Mouse (Mus musculus): Measurements from ENCODE around the gene Abhd6. TPM values are rescaled to one million over a fixed set of nuclear protein-coding genes. Genes with fewer than 3 reads are reported as not detected.

Gene Abhd6
- polyA plus RNA-seq, 1 experiment from 2014 or later = 40.1 TPM

DNA sequence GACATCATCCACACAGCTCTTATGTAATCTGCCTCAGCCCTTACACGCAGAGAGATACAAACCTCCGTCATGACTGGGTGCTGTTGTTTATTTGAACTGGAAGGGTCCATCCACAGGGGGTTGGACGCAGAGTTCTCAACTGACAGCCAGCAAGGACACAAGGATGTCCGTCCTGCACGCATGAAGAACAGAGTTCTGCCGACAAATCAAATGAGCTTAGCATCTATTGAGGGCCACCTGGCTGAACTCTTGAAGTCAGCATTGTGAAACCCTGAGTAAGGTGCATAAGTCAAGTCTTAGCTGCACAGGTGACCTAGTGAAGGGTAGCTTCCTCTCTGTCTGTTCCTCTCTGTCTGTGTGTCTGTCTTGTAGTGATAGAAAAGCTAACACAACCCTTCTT, 33.2 kb downstream of the Abhd6 start:
- Histone ChIP-seq H3K4me3 (replicated peaks) (no peak overlapping the region), H3K36me3 (no peaks in the 10 kb centered on the region), H3K9ac (replicated peaks) (no peak overlapping the region), H3K27me3 (replicated peaks) (no peaks in the 10 kb centered on the region), H3K4me2 (no peak overlapping the region), H3K4me1 (no peaks in the 10 kb centered on the region), H3K27ac (replicated peaks) (no peak overlapping the region), H3K9me3 (replicated peaks) (no peaks in the 10 kb centered on the region)
- no peak for ATAC-seq (ENCODE audit: low FRiP score)
- 91% methylated on average over 6 of the region's 6 CpGs for WGBS

DNA sequence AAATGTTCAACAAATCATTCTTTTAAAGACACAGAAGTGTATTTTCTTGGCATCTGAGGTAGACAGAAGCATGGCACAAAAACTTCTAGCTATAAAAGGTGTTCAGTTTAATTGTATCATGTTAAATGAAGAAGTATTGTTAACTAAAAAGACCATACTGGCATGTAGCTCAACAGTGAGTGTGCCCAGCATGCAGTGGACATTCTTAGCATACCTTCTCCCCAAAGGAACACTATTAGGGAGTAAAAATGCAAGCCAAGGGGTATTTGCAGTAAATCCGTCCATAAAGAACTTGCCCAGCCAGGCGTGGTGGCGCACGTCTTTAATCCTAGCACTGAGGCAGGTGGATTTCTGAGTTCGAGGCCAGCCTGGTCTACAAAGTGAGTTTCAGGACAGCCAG, 33.7 kb downstream of the Abhd6 start:
- no peaks in the 10 kb centered on the region for H3K27me3 ChIP-seq (replicated peaks)
- no peak overlapping the region for H3K9ac ChIP-seq (replicated peaks)
- H3K9me3 ChIP-seq (replicated peaks) = no peaks in the 10 kb centered on the region
- H3K4me1 ChIP-seq = no peaks in the 10 kb centered on the region
- 78% methylated on average over 5 of the region's 5 CpGs for WGBS
- H3K36me3 ChIP-seq = no peaks in the 10 kb centered on the region
- no peak overlapping the region for H3K4me2 ChIP-seq
- ATAC-seq (ENCODE audit: low FRiP score) = no peak
- H3K27ac ChIP-seq (replicated peaks) = no peak overlapping the region
- no peak overlapping the region for H3K4me3 ChIP-seq (replicated peaks)

DNA sequence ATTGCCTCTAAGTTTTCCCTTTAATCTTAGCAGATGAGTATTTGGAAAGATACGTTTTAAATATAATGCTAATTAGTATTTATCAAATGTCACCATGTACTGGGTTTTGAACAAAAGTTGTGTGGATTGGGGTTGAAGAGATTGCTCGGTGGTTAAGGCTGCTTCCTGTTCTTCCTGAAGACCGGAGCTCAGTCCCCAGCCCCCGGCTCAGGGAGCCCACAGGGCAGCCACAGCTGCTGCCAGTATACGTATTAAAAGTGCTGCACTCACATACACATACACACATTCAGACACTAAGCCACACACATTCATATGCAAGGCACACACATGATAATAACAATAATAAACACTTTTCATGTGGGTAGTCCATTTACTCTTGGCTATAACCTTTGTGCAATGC, 35.4 kb downstream of the Abhd6 start:
- Histone ChIP-seq H3K36me3 (no peaks in the 10 kb centered on the region), H3K4me1 (no peaks in the 10 kb centered on the region), H3K4me2 (no peak overlapping the region), H3K27ac (replicated peaks) (no peak overlapping the region), H3K9me3 (replicated peaks) (no peaks in the 10 kb centered on the region), H3K9ac (replicated peaks) (no peak overlapping the region), H3K4me3 (replicated peaks) (no peak overlapping the region), H3K27me3 (replicated peaks) (no peaks in the 10 kb centered on the region)
- ATAC-seq (ENCODE audit: low FRiP score) = no peak
- 80% methylated on average over 5 of the region's 5 CpGs for WGBS

DNA sequence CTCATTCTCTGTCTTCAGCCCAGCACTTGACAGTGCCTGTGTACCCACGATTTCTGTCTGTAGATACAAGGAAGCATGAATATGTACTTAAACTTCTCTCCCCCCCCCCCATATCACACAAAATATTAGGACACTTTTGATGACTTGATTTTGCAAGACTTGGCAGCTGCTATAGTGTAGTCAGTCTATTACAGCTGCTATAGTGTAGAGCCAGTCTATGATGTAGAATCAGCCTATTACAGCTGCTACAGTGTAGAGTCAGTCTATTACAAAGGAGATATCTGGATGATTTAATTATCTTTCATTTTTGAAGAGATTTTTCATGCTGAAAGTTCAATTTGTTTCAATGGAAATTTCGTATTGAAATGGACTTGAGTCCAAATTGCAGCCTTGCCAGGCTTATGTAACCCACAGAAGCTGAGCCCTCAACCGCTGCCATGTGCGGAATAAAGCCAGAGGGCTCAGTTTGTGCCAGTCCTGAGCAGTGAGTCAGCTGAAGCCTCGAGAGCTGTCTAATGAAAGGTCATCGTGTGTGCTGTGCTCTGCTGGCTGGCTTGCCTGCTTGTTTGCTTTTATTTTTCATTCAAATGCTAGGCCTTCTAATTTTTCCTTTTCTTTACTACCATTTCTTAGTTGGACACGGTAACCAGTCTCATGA, 36.2 kb downstream of the Abhd6 start:
- WGBS = 83% methylated on average over 7 of the region's 7 CpGs
- Histone ChIP-seq H3K4me3 (replicated peaks) (no peak overlapping the region), H3K36me3 (no peaks in the 10 kb centered on the region), H3K9ac (replicated peaks) (no peak overlapping the region), H3K9me3 (replicated peaks) (no peaks in the 10 kb centered on the region), H3K27ac (replicated peaks) (no peak overlapping the region), H3K27me3 (replicated peaks) (no peaks in the 10 kb centered on the region), H3K4me1 (no peaks in the 10 kb centered on the region), H3K4me2 (no peak overlapping the region)
- ATAC-seq (ENCODE audit: low FRiP score) = no peak

DNA sequence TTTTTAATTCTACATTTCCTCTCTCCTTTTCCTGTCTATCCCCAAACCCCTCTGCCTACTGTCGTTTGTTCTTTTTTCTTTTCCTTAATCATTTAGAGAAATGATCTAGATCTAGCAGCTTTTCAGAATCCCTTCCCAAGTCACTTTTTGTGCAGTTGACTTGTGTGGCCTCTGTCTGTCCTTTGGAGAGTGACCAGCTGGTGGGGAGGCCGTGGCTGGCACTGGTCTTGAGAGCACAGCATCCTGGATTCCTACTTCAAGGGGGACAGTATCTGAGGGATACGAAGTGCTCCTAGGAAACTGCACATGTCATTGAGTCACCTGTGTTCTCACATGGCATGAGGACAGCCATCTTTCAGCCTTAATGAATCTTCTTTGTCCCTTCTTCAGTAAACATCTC, 37.5 kb downstream of the Abhd6 start:
- Histone ChIP-seq H3K36me3 (0 out of 2 replicates have a peak, but pooled peaks cover 5% of the 10 kb centered on the region), H3K9me3 (replicated peaks) (no peaks in the 10 kb centered on the region), H3K27me3 (replicated peaks) (no peaks in the 10 kb centered on the region), H3K4me2 (no peak overlapping the region), H3K9ac (replicated peaks) (no peak overlapping the region), H3K4me3 (replicated peaks) (no peak overlapping the region), H3K4me1 (no peaks in the 10 kb centered on the region), H3K27ac (replicated peaks) (no peak overlapping the region)
- WGBS = 84% methylated on average over 3 of the region's 3 CpGs
- no peak for ATAC-seq (ENCODE audit: low FRiP score)

DNA sequence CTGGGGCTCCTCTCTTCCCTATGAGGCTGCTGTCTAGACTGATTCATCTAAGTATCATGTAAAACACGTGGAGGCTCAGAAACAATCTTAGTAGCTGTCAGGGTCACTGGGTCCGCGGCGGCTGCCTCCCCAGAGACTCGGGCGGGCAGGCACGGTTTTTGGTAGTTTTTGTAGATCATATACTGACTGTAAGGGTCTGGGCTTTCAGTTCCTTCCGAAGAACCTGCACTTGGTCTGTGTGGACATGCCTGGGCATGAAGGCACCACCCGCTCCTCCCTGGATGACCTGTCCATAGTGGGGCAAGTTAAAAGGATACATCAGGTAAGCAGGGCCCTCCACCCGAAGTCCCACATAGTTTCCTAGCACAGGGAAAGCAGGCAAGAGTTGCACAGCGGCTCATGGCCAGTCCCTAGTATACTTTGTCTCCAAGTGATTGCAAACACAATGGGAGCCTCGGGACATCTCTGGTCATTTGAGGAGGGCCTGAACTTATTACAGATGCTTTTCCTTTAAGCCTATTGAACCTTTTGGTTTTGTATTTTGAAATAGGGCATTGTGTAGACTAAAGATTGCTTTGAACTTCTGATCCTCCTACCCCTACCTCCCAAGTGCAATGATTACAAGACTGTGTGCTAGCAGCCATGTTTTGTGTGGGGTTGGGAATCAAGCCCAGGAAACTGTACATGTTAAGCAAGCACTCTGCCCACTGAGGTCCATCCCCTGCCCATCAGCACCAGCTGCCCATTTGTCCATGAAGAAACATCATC, 38.4 kb downstream of the Abhd6 start:
- Histone ChIP-seq H3K27ac (replicated peaks) (no peak overlapping the region), H3K9ac (replicated peaks) (no peak overlapping the region), H3K4me1 (no peaks in the 10 kb centered on the region), H3K9me3 (replicated peaks) (no peaks in the 10 kb centered on the region), H3K27me3 (replicated peaks) (no peaks in the 10 kb centered on the region), H3K4me3 (replicated peaks) (no peak overlapping the region), H3K4me2 (no peak overlapping the region), H3K36me3 (0 out of 2 replicates have a peak, but pooled peaks cover 5% of the 10 kb centered on the region)
- 88% methylated on average over 12 of the region's 12 CpGs for WGBS
- ATAC-seq (ENCODE audit: low FRiP score) = no peak

DNA sequence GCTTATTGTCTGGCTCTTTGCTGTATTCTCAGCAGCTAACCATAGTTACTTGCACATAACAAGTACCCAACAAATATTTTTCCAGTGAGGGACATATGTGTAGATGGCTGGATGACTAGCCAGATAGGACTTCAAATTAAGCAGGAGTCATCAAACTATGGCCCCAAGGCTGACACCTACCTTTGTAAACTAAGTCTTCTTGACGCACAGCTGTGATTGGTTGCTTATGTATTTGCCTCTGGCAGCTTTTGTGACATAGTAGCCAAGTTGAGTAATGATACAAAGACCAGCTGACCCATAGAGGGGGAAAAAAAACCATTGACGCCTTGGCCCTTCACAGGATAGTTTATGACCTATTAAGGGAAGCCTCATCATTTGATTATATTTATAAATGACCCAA, 39.4 kb downstream of the Abhd6 start:
- no peak overlapping the region for H3K4me3 ChIP-seq (replicated peaks)
- no peak for ATAC-seq (ENCODE audit: low FRiP score)
- no peaks in the 10 kb centered on the region for H3K27me3 ChIP-seq (replicated peaks)
- 84% methylated on average over 2 of the region's 2 CpGs for WGBS
- no peaks in the 10 kb centered on the region for H3K9me3 ChIP-seq (replicated peaks)
- H3K36me3 ChIP-seq = peaks cover 8% of the 10 kb centered on the region
- H3K4me2 ChIP-seq = no peak overlapping the region
- no peak overlapping the region for H3K27ac ChIP-seq (replicated peaks)
- no peaks in the 10 kb centered on the region for H3K4me1 ChIP-seq
- no peak overlapping the region for H3K9ac ChIP-seq (replicated peaks)

DNA sequence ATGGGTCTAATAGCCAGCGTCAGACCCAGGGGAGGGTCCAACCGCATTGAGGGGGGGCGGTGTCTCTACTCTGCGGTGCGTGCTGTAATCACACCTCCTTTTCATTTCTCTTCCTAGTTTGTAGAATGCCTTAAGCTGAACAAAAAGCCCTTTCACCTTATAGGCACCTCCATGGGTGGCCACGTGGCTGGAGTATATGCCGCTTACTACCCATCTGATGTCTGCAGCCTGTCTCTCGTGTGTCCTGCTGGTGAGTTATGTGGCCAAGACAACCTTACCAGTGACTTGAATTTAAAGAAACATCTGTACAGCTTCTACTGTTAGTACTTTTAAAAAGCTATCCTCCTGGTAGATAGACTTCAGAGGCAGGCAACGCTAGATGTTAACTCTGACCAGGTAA, 39.9 kb downstream of the Abhd6 start:
- no peaks in the 10 kb centered on the region for H3K27me3 ChIP-seq (replicated peaks)
- H3K9me3 ChIP-seq (replicated peaks) = no peaks in the 10 kb centered on the region
- no peak overlapping the region for H3K27ac ChIP-seq (replicated peaks)
- H3K4me2 ChIP-seq = no peak overlapping the region
- peaks cover 12% of the 10 kb centered on the region for H3K36me3 ChIP-seq
- no peak overlapping the region for H3K9ac ChIP-seq (replicated peaks)
- WGBS = 91% methylated on average over 9 of the region's 9 CpGs
- H3K4me1 ChIP-seq = no peaks in the 10 kb centered on the region
- no peak overlapping the region for H3K4me3 ChIP-seq (replicated peaks)
- ATAC-seq (ENCODE audit: low FRiP score) = no peak

DNA sequence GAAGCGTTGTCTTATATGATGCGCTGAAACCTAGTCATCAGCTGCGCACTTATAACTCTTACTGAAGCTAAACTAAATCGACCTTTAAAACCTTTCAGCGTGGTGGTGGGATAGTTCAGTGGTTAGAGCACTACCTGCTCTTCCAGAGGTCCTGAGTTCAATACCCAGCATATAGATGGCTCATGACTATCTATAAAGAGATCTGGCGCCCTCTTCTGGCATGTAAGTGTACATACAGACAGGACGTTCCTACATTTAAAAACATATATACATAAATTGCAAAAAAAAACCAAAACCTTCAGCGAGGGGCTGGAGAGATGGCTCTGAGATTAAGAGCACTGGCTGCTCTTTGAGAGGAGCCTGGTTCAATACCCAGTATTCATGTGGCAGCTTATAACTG, 41.6 kb downstream of the Abhd6 start:
- H3K27me3 ChIP-seq (replicated peaks) = no peaks in the 10 kb centered on the region
- H3K4me3 ChIP-seq (replicated peaks) = no peak overlapping the region
- H3K36me3 ChIP-seq = peaks cover 27% of the 10 kb centered on the region
- no peak for ATAC-seq (ENCODE audit: low FRiP score)
- H3K9me3 ChIP-seq (replicated peaks) = no peaks in the 10 kb centered on the region
- H3K4me1 ChIP-seq = no peaks in the 10 kb centered on the region
- H3K4me2 ChIP-seq = no peak overlapping the region
- no peak overlapping the region for H3K9ac ChIP-seq (replicated peaks)
- H3K27ac ChIP-seq (replicated peaks) = no peak overlapping the region
- WGBS = 71% methylated on average over 8 of the region's 8 CpGs

DNA sequence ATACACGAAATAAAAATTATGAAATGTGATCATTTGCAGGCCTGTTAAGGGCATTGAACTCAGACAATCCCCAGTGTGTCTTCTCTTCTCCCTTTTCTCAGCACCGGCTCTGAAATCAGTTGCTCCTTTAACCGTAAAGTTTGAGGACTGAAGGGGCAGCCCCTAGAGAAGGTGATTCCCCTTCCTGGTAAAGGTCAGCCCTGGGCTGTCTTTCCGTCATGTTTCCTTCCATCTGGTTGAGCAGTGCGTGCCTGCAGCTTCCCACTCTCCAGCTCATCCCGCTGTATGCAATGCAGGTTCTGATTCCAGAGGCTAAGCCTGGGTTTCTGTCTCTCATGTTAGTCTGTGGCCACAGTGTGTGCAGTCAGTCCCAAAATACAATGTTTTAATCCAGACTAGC, 42.1 kb downstream of the Abhd6 start:
- 92% methylated on average over 6 of the region's 6 CpGs for WGBS
- Histone ChIP-seq H3K9me3 (replicated peaks) (no peaks in the 10 kb centered on the region), H3K36me3 (peaks cover 31% of the 10 kb centered on the region), H3K4me3 (replicated peaks) (no peak overlapping the region), H3K4me2 (no peak overlapping the region), H3K4me1 (no peaks in the 10 kb centered on the region), H3K9ac (replicated peaks) (no peak overlapping the region), H3K27ac (replicated peaks) (no peak overlapping the region), H3K27me3 (replicated peaks) (no peaks in the 10 kb centered on the region)
- no peak for ATAC-seq (ENCODE audit: low FRiP score)

DNA sequence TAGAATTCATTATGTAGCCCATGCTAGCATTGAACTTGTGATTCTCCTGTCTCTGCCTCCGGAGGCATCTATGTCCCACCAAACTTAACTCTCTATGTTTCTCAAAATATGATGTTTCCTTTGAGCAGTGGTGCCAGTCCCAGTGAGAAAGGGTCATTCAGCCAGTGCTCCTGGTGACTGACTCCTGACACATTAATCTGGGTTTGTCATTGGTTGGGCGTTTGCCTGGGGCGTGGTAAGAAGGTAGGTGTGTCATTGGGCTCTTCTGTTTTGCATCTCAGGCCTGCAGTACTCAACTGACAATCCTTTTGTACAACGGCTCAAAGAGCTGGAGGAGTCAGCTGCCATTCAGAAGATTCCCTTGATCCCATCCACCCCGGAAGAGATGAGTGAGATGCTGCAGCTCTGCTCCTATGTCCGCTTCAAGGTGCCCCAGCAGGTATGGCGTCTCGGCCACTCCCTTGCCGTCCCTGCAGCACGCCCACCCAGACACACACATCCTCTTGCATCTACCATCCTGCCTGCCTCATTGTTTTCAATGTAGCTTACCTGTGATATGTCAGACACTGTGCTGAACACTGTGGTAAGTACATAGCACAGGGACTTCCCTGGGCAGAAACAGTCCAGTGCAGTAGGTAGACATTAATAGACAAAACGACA, 42.6 kb downstream of the Abhd6 start:
- WGBS = 89% methylated on average over 11 of the region's 11 CpGs
- Histone ChIP-seq H3K9ac (replicated peaks) (no peak overlapping the region), H3K27ac (replicated peaks) (no peak overlapping the region), H3K4me1 (no peaks in the 10 kb centered on the region), H3K27me3 (replicated peaks) (no peaks in the 10 kb centered on the region), H3K4me2 (no peak overlapping the region), H3K4me3 (replicated peaks) (no peak overlapping the region), H3K36me3 (peaks cover 35% of the 10 kb centered on the region), H3K9me3 (replicated peaks) (no peaks in the 10 kb centered on the region)
- no peak for ATAC-seq (ENCODE audit: low FRiP score)

DNA sequence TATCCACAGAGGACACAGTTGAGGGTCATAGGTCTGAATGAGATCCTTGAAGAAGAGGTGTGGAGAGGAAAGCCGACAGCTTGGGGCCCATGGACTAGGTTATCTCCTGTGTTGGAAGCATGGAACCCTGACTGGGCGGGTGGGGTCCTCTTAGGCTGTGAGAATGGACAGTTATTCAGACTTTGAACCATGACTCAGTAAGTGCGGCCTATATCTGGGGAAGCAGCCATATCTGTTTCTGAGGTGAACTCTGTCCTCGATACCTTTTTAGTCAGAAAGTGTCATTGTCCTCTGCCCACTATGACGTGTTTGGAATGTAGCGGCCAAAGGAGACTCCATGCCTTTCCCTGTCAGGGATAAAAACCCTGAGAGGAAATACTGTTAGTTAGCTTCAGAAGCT, 44.1 kb downstream of the Abhd6 start:
- no peaks in the 10 kb centered on the region for H3K9me3 ChIP-seq (replicated peaks)
- no peak for ATAC-seq (ENCODE audit: low FRiP score)
- no peak overlapping the region for H3K27ac ChIP-seq (replicated peaks)
- no peak overlapping the region for H3K9ac ChIP-seq (replicated peaks)
- no peaks in the 10 kb centered on the region for H3K4me1 ChIP-seq
- H3K36me3 ChIP-seq = peaks cover 35% of the 10 kb centered on the region
- H3K27me3 ChIP-seq (replicated peaks) = no peaks in the 10 kb centered on the region
- no peak overlapping the region for H3K4me3 ChIP-seq (replicated peaks)
- 95% methylated on average over 6 of the region's 6 CpGs for WGBS
- no peak overlapping the region for H3K4me2 ChIP-seq

Measured in neural tube, embryonic 15.5 days (tissue).